Mouse (Mus musculus) heart, adult 2 months (tissue): ENCODE data around the gene Alg14. TPM values are rescaled to one million over a fixed set of nuclear protein-coding genes. Genes with fewer than 3 reads are reported as not detected.
A peak's percentile ranks its signal among the peaks of the same experiment; 100 is the strongest.

Experiments
- DNase-seq, 2 experiments: peaks; one replicate each; pipeline ENCODE4 v3.0.0; 2021
- H3K27ac ChIP-seq: fragments of 200-600 bp; 2 replicates; pipeline ENCODE4 v1.8.1; 2022
- H3K27me3 ChIP-seq: fragments of 200-500 bp; 2 replicates; pipeline ENCODE4 v1.6.1; 2012; ENCODE audit warnings: mild to moderate bottlenecking, low read length, inconsistent platforms, mixed read lengths; ENCODE audit not compliant: control insufficient read depth, insufficient read depth
- H3K36me3 ChIP-seq: fragments of 200-500 bp; 2 replicates; pipeline ENCODE4 v1.6.1; 2012; ENCODE audit warnings: low read length, inconsistent platforms; ENCODE audit not compliant: control insufficient read depth, insufficient read depth
- H3K4me1 ChIP-seq: fragments of 200-500 bp; 2 replicates; pipeline ENCODE4 v1.6.1; 2011; ENCODE audit warnings: low read length; ENCODE audit not compliant: control insufficient read depth, insufficient read depth
- H3K4me3 ChIP-seq: fragments of 200-600 bp; 2 replicates; pipeline ENCODE4 v1.8.1; 2022
- H3K79me2 ChIP-seq: fragments of 200-500 bp; replicated peaks from 2 replicates; pipeline ENCODE4 v1.6.1; 2012; ENCODE audit warnings: mild to moderate bottlenecking, inconsistent platforms, low read length, moderate library complexity, mixed read lengths; ENCODE audit not compliant: control insufficient read depth, insufficient read depth
- H3K9ac ChIP-seq: fragments of 200-500 bp; 2 replicates; pipeline ENCODE4 v1.6.1; 2012; ENCODE audit warnings: low read depth, mild to moderate bottlenecking, control low read depth, inconsistent platforms, low read length, mixed read lengths
- CTCF ChIP-seq: fragments of 200-600 bp; IDR thresholded peaks from 2 replicates; pipeline ENCODE4 v1.8.1; 2022; ENCODE audit warnings: antibody characterized with exemption, mild to moderate bottlenecking, moderate library complexity
- EP300 ChIP-seq: fragments of 200-500 bp; IDR thresholded peaks from 2 replicates; pipeline ENCODE4 v1.6.1; 2011; ENCODE audit warnings: low read depth, low read length, control low read depth; ENCODE audit not compliant: insufficient read depth
- POLR2A ChIP-seq: fragments of 200-500 bp; IDR thresholded peaks from 2 replicates; pipeline ENCODE4 v1.6.1; 2011; ENCODE audit warnings: mild to moderate bottlenecking, low read depth, low read length, control low read depth; ENCODE audit not compliant: insufficient read depth
- WGBS: fragments of 180-500 bp; shearing (Covaris S2); methylation state at CpG from one replicate; pipeline ENCODE4 v1.1.7; 2018; 5-methylcytosine and 5-hydroxymethylcytosine counted together
- intact Hi-C: fragments of 180-260 bp; cut with DNase I; formaldehyde crosslinking; loops from one replicate; pipeline ENCODE4 v1.15.1; 2025
- polyA plus RNA-seq: library from polyadenylated mRNA; depleted of rRNA; stranded (reverse); fragments of >200 nt; gene quantifications from 2 replicates; pipeline ENCODE4 v1.2.3, GENCODE M21; 2012
- total RNA-seq, 2 experiments: library from RNA; stranded (reverse); gene quantifications; 2 replicates each; pipeline ENCODE4 v1.2.3; 2021

Gene Alg14
- total and polyA plus RNA-seq, 3 experiments, result 9.1 to 12.5 (median 10.4) TPM

DNA sequence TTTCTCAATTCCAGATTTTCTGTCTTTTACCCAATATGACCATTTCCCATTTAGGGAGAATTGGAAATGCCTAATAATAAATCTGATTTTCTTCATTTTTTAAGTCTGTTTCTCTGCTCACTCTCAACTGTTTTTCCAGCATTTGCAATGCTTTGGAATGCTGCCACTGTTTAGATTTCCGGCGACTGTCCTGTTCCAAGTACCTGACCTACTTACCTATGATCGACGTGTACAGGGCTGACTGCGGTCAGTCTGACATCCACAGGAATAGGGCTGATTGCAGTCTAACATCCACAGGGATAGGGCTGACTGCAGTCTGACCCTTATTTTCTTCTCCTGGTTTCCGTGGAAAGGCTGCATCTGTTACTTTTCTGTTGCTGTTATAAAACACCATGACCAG lies 6.4 kb upstream of the Alg14 start:
- Histone ChIP-seq H3K9ac (no peak overlapping the region), H3K4me3 (no peak overlapping the region), H3K79me2 (no peaks in the 10 kb centered on the region), H3K27me3 (no peaks in the 10 kb centered on the region), H3K36me3 (no peaks in the 10 kb centered on the region), H3K27ac (no peak overlapping the region), H3K4me1 (no peaks in the 10 kb centered on the region)
- WGBS, result 87% methylated on average over 6 of the region's 6 CpGs
- no peak for DNase-seq
- TF ChIP-seq POLR2A, result no peak
- no peak for TF ChIP-seq CTCF
- TF ChIP-seq EP300, result no peak
- intact Hi-C loops, result no loop called here

- DNase-seq, result no peak
- Histone ChIP-seq H3K9ac (no peak overlapping the region), H3K36me3 (no peaks in the 10 kb centered on the region), H3K4me1 (no peaks in the 10 kb centered on the region), H3K27ac (no peak overlapping the region), H3K79me2 (no peaks in the 10 kb centered on the region), H3K27me3 (no peaks in the 10 kb centered on the region), H3K4me3 (no peak overlapping the region)
- WGBS, result 93% methylated on average over 2 of the region's 2 CpGs
- TF ChIP-seq CTCF (peak; percentile 29), POLR2A (no peak)
- intact Hi-C loops, result no loop called here
Observed at GRCm38 (mm10) chr3:121287151-121287550, 4.4 kb upstream of the Alg14 start.

GRCm38 (mm10) chr3:121290681-121291080 lies 892 bp upstream of the Alg14 start:
- H3K27me3 ChIP-seq, result no peaks in the 10 kb centered on the region
- peak overlapping the region; percentile 68; the same call in 1 of the 2 replicates for H3K9ac ChIP-seq
- WGBS, result 67% methylated on average over 8 of the region's 8 CpGs
- no peak for TF ChIP-seq EP300
- TF ChIP-seq POLR2A, result no peak
- no peak for TF ChIP-seq CTCF
- no peak for DNase-seq
- peak overlapping the region; percentile 93 for H3K27ac ChIP-seq
- H3K36me3 ChIP-seq, result no peaks in the 10 kb centered on the region
- H3K4me1 ChIP-seq, result no peaks in the 10 kb centered on the region
- intact Hi-C loops, result loop anchor here (2.0 to 10.0 kb wide), 4 partner anchors 28 to 1697 kb away; partner anchors contain the start of genes 1810037I17Rik and Rwdd3
- no peaks in the 10 kb centered on the region for H3K79me2 ChIP-seq
- H3K4me3 ChIP-seq, result peak overlapping the region; percentile 61; the same call in 1 of the 2 replicates

GRCm38 (mm10) chr3:121291225-121291559 lies 381 bp upstream of the Alg14 start:
- 4% methylated on average over 7 of the region's 7 CpGs for WGBS
- TF ChIP-seq EP300 (no peak), CTCF (no peak), POLR2A (no peak)
- Histone ChIP-seq H3K27me3 (no peaks in the 10 kb centered on the region), H3K79me2 (no peaks in the 10 kb centered on the region), H3K36me3 (no peaks in the 10 kb centered on the region), H3K4me3 (peak overlapping the region; percentile 61), H3K27ac (peak overlapping the region; percentile 93), H3K9ac (peak overlapping the region; percentile 68), H3K4me1 (no peaks in the 10 kb centered on the region)
- intact Hi-C loops, result loop anchor here (2.0 to 10.0 kb wide), 4 partner anchors 28 to 1696 kb away; partner anchors contain the start of genes 1810037I17Rik and Rwdd3
- no peak for DNase-seq

GRCm38 (mm10) chr3:121294200-121294599 lies 2.6 kb downstream of the Alg14 start:
- intact Hi-C loops, result loop anchor here (5.0 to 10.0 kb wide), 3 partner anchors 122 to 1693 kb away; partner anchors contain the start of genes 1810037I17Rik and Rwdd3
- Histone ChIP-seq H3K9ac (no peak overlapping the region), H3K79me2 (no peaks in the 10 kb centered on the region; the same call in 1 of the 2 replicates), H3K27me3 (no peaks in the 10 kb centered on the region), H3K4me1 (no peaks in the 10 kb centered on the region), H3K36me3 (no peaks in the 10 kb centered on the region), H3K27ac (no peak overlapping the region), H3K4me3 (no peak overlapping the region)
- no peak for DNase-seq
- TF ChIP-seq CTCF, result peak; percentile 50
- no peak for TF ChIP-seq EP300
- TF ChIP-seq POLR2A, result no peak
- 79% methylated on average over 2 of the region's 2 CpGs for WGBS

DNA sequence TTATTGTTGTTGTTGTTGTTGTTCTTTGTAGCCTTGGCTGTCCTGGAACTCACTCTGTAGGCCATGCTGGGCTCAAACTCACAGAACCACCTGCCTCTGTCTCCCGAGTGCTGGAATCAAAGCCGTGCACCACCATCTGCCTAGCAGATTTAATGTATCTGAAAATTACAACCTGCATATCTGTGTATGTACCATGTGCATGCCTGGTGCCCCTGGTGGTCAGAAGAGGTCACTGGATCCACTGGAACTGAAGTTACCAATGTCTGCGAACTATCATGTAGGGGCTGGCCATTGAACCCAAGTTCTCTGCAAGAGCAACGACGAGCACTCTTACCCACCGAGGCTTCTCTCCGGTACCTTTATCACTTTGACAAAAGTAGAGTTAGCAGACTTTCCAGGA lies 15.1 kb downstream of the Alg14 start:
- 92% methylated on average over 7 of the region's 7 CpGs for WGBS
- intact Hi-C loops, result loop anchor here (5.0 kb wide), 2 partner anchors 121 to 431 kb away; partner anchors contain the start of gene Cnn3

More for the DNA sequence above, 15.1 kb downstream of the Alg14 start:
- H3K9ac ChIP-seq, result no peak overlapping the region
- 0 out of 2 replicates have a peak, but pooled peaks cover 1% of the 10 kb centered on the region for H3K4me1 ChIP-seq
- H3K27ac ChIP-seq, result no peak overlapping the region
- no peak overlapping the region for H3K4me3 ChIP-seq
- no peak for TF ChIP-seq EP300
- TF ChIP-seq CTCF, result peak; percentile 46
- H3K36me3 ChIP-seq, result no peaks in the 10 kb centered on the region
- no peaks in the 10 kb centered on the region for H3K27me3 ChIP-seq
- DNase-seq, result no peak
- no peaks in the 10 kb centered on the region for H3K79me2 ChIP-seq
